Comparison of ENCODE assay signal across 29 mouse cellular contexts in genomic region chr11:82041671-82042080, GRCm38 (mm10). TPM values are rescaled to one million over a fixed set of nuclear protein-coding genes. Genes with fewer than 3 reads are reported as not detected.
DNase-seq lines count a peak whose midpoint lies in the region; ATAC-seq and TF ChIP-seq lines count a peak whose summit lies in the region.
"Had no signal": no experiment of that assay in that cellular context is flagged by ENCODE, and none has a peak within 500 bp of the region (broad histone marks: within the 10 kb centered on the region; RNA-seq: fewer than 3 reads in every experiment).

No protein-coding gene starts in this region.

- TF ChIP-seq CTCF in MEL (IDR thresholded peaks at IDR 0.05 in 2 of 3, conservative IDR thresholded peaks at IDR 0.05 in 1 of 3; ENCODE audit: control insufficient read depth in 1 of 3, insufficient read depth in 1 of 3, low read depth in 2 of 3, low read length in 3 of 3, poor library complexity in 1 of 3, severe bottlenecking in 1 of 3) = no peak
- no peak for TF ChIP-seq CTCF in bone marrow macrophage, adult 2 months (IDR thresholded peaks at IDR 0.05; ENCODE audit: low read depth, low read length)

- H3K9me3 ChIP-seq in MEL (replicated peaks; ENCODE audit: insufficient read depth, low read length) = no peaks in the 10 kb centered on the region
- no peaks in the 10 kb centered on the region for H3K9me3 ChIP-seq in midbrain, embryonic 11.5 days (ENCODE audit: control insufficient read depth, low read length)
- H3K9me3 ChIP-seq: embryonic facial prominence, embryonic 12.5 days; heart, embryonic 13.5 days; neural tube, embryonic 13.5 days had no signal

- ATAC-seq in megakaryocyte, adult 5-6 weeks (ENCODE audit: poor library complexity, severe bottlenecking) = peak; percentile 52
- no peak for ATAC-seq in midbrain, embryonic 11.5 days (ENCODE audit: low FRiP score)
- ATAC-seq: forebrain, postnatal 0 days had no signal

- H3K79me2 ChIP-seq in MEL (ENCODE audit: control insufficient read depth, insufficient read depth, low read length, poor library complexity) = no peaks in the 10 kb centered on the region

- H3K9ac ChIP-seq in MEL (ENCODE audit: control insufficient read depth, low read depth, low read length, poor library complexity, severe bottlenecking) = no peak overlapping the region
- no peak overlapping the region for H3K9ac ChIP-seq in midbrain, embryonic 11.5 days (ENCODE audit: low read length)
- H3K9ac ChIP-seq: embryonic facial prominence, embryonic 12.5 days; forebrain, postnatal 0 days; heart, embryonic 13.5 days; neural tube, embryonic 13.5 days had no signal

- DNase-seq in left cerebral cortex, postnatal 4 days = peak; percentile 11
- DNase-seq in left cerebral cortex, adult 9 months (ENCODE audit: low spot score in 2 of 2) = no peak
- DNase-seq in MEL (ENCODE audit: low read depth, low spot score) = peak; percentile 89
- no peak for DNase-seq in spleen, postnatal 14 days (ENCODE audit: low spot score in 2 of 2)
- DNase-seq in spleen, postnatal 10 days (ENCODE audit: low spot score in 2 of 2) = no peak
- DNase-seq in midbrain, embryonic 11.5 days (ENCODE audit: low spot score, missing footprints) = no peak
- DNase-seq: cerebellum, adult 8-10 months; forebrain, postnatal 0 days; gastrocnemius, adult 2 months; heart, adult 11 months; kidney, adult 2 months; kidney, postnatal 25 days; lung, adult 18-20 months; thymus, adult 2 months had no signal

- H3K4me1 ChIP-seq in MEL (ENCODE audit: control insufficient read depth in 1 of 2, insufficient read depth in 2 of 2, low read length in 2 of 2) = peaks cover 2 to 6% of the 10 kb centered on the region in 2 experiments; a peak in 3 of 4 replicates
- peaks cover 69% of the 10 kb centered on the region for H3K4me1 ChIP-seq in bone marrow macrophage, adult 2 months (ENCODE audit: control insufficient read depth, insufficient read depth, low read length)
- H3K4me1 ChIP-seq in midbrain, embryonic 11.5 days (ENCODE audit: control insufficient read depth, insufficient read depth, low read length) = no peaks in the 10 kb centered on the region
- H3K4me1 ChIP-seq: embryonic facial prominence, embryonic 12.5 days had no signal

- intact Hi-C loops in left cerebral cortex, postnatal 4 days (cut with DNase I) = no loop called here

- 96% methylated on average over 4 of the region's 4 CpGs for WGBS in midbrain, embryonic 11.5 days

- H3K36me3 ChIP-seq in MEL (ENCODE audit: control insufficient read depth in 1 of 2, insufficient read depth in 2 of 2, low read length in 2 of 2) = peaks cover 0 to 8% of the 10 kb centered on the region in 2 experiments; a peak in 2 of 4 replicates
- H3K36me3 ChIP-seq in midbrain, embryonic 11.5 days (ENCODE audit: control insufficient read depth, insufficient read depth, low read length) = no peaks in the 10 kb centered on the region
- H3K36me3 ChIP-seq: embryonic facial prominence, embryonic 12.5 days; heart, embryonic 13.5 days; neural tube, embryonic 13.5 days had no signal

- H3K27me3 ChIP-seq in MEL (ENCODE audit: control insufficient read depth in 1 of 2, insufficient read depth in 2 of 2, low read length in 2 of 2) = no peaks in the 10 kb centered on the region
- no peaks in the 10 kb centered on the region for H3K27me3 ChIP-seq in midbrain, embryonic 11.5 days (ENCODE audit: control insufficient read depth, insufficient read depth, low read length)
- H3K27me3 ChIP-seq: embryonic facial prominence, embryonic 12.5 days; heart, embryonic 13.5 days; neural tube, embryonic 13.5 days had no signal

- H3K27ac ChIP-seq in MEL (ENCODE audit: control insufficient read depth, low read depth, low read length) = peak overlapping the region; percentile 77
- H3K27ac ChIP-seq in bone marrow macrophage, adult 2 months (ENCODE audit: insufficient read depth, low read depth, low read length) = peak overlapping the region; percentile 81
- H3K27ac ChIP-seq in midbrain, embryonic 11.5 days (ENCODE audit: low read depth, low read length) = no peak overlapping the region
- H3K27ac ChIP-seq: embryonic facial prominence, embryonic 12.5 days; gastrocnemius, adult 2 months; heart, embryonic 13.5 days; left cerebral cortex, adult 2 months; neural tube, embryonic 13.5 days had no signal

- no peak for TF ChIP-seq POLR2A in MEL (IDR thresholded peaks at IDR 0.05; ENCODE audit: control insufficient read depth in 1 of 2, insufficient read depth in 1 of 2, low read depth in 1 of 2, low read length in 2 of 2, poor library complexity in 1 of 2)
- TF ChIP-seq POLR2A in bone marrow macrophage, adult 2 months (IDR thresholded peaks at IDR 0.05; ENCODE audit: borderline replicate concordance, low read depth, low read length) = no peak

- no peak overlapping the region for H3K4me2 ChIP-seq in midbrain, embryonic 11.5 days
- H3K4me2 ChIP-seq: embryonic facial prominence, embryonic 12.5 days; heart, embryonic 13.5 days; liver, embryonic 11.5 days; neural tube, embryonic 13.5 days had no signal

- H3K4me3 ChIP-seq in MEL (ENCODE audit: control insufficient read depth in 1 of 2, insufficient read depth in 1 of 2, low read depth in 2 of 2, low read length in 2 of 2) = no peak overlapping the region
- no peak overlapping the region for H3K4me3 ChIP-seq in bone marrow macrophage, adult 2 months (ENCODE audit: insufficient read depth, low read length)
- no peak overlapping the region for H3K4me3 ChIP-seq in midbrain, embryonic 11.5 days (ENCODE audit: low read depth, low read length)
- H3K4me3 ChIP-seq: embryonic facial prominence, embryonic 12.5 days; gastrocnemius, adult 2 months; heart, embryonic 13.5 days; left cerebral cortex, adult 2 months; neural tube, embryonic 13.5 days had no signal

- TF ChIP-seq EP300 in MEL (IDR thresholded peaks at IDR 0.05; ENCODE audit: low read depth in 1 of 2, low read length in 2 of 2) = peak; percentile 85 to 92

- TF ChIP-seq RAD21 in MEL (IDR thresholded peaks at IDR 0.05; ENCODE audit: low read depth, low read length) = no peak

TF ChIP-seq in MEL, 35 proteins besides CTCF, POLR2A, EP300 and RAD21 (continues in another document):
- TF ChIP-seq ZNF384 (IDR thresholded peaks at IDR 0.05; ENCODE audit: low read depth, low read length) (no peak), SMC3 (IDR thresholded peaks at IDR 0.05; ENCODE audit: low read depth, low read length) (no peak), USF1 (IDR thresholded peaks at IDR 0.05; ENCODE audit: low read depth, low read length) (peak; percentile 70; the same call in 1 of the 2 replicates), ETS1 (IDR thresholded peaks at IDR 0.05; ENCODE audit: low read depth, low read length) (peak; percentile 86; the same call in 1 of the 2 replicates), NELFE (IDR thresholded peaks at IDR 0.05; ENCODE audit: low read depth, low read length) (no peak), UBTF (IDR thresholded peaks at IDR 0.05; ENCODE audit: borderline replicate concordance, insufficient read depth, low read depth, low read length) (no peak)

RNA-seq across cellular contexts. Expression of gene Gm17268, which starts 3.3 kb away (rescaled TPM):
- not detected for total RNA-seq in left cerebral cortex, postnatal 4 days (2021)
- not detected in 2 replicates for total RNA-seq in MEL (2012; rRNA removed)
- polyA plus RNA-seq in MEL (2012; ENCODE audit: insufficient read depth in 1 of 2, insufficient read length in 2 of 2, low read depth in 1 of 2, low replicate concordance in 2 of 2, missing spikeins in 1 of 2) = not detected
- polyA plus RNA-seq in bone marrow macrophage, adult 2 months (2012; ENCODE audit: insufficient read depth, insufficient read length, missing spikeins) = not detected in 2 replicates
- not detected in 2 replicates for total RNA-seq in megakaryocyte, adult 5-6 weeks (2015)
- not detected in 2 replicates for total RNA-seq in megakaryocyte, adult 5-6 weeks (2017)
- not detected in 2 replicates for polyA plus RNA-seq in midbrain, embryonic 11.5 days (2014; fragmentation: Nextera tagmentation; extraction: Ambion mirVana)
- total RNA-seq: adrenal gland, postnatal 4 days; ES-E14; forebrain, postnatal 0 days; gastrocnemius, adult 2 months; heart, postnatal 25 days; layer of hippocampus, adult 8-10 months; left cerebral cortex, adult 2 months had no signal
- polyA plus RNA-seq: embryonic facial prominence, embryonic 12.5 days; forebrain, postnatal 0 days; heart, embryonic 13.5 days; kidney, adult 2 months; limb, embryonic 11.5 days; liver, embryonic 11.5 days; neural tube, embryonic 13.5 days; spleen, adult 2 months; stomach, embryonic 16.5 days; thymus, adult 2 months; urinary bladder, adult 2 months had no signal

RNA-seq across cellular contexts. Expression of gene Ccl7, which starts 3.8 kb away (rescaled TPM):
- not detected for total RNA-seq in left cerebral cortex, postnatal 4 days (2021)
- not detected in 2 replicates for total RNA-seq in MEL (2012; rRNA removed)
- not detected for polyA plus RNA-seq in MEL (2012; ENCODE audit: insufficient read depth in 1 of 2, insufficient read length in 2 of 2, low read depth in 1 of 2, low replicate concordance in 2 of 2, missing spikeins in 1 of 2)
- polyA plus RNA-seq in bone marrow macrophage, adult 2 months (2012; ENCODE audit: insufficient read depth, insufficient read length, missing spikeins) = 1.9 and 2.0 TPM in 2 replicates
- 0.74 TPM in 1 of 2 replicates, not detected in the other for total RNA-seq in megakaryocyte, adult 5-6 weeks (2015)
- not detected in 2 replicates for total RNA-seq in megakaryocyte, adult 5-6 weeks (2017)
- 0.18 and 0.55 TPM in 2 replicates for polyA plus RNA-seq in midbrain, embryonic 11.5 days (2014; fragmentation: Nextera tagmentation; extraction: Ambion mirVana)
- total RNA-seq: adrenal gland, postnatal 4 days; forebrain, postnatal 0 days; gastrocnemius, adult 2 months; layer of hippocampus, adult 8-10 months; left cerebral cortex, adult 2 months had no signal
- polyA plus RNA-seq: limb, embryonic 11.5 days; spleen, adult 2 months had no signal

RNA-seq across cellular contexts. Expression of gene Ccl2, which starts 6.3 kb away (rescaled TPM):
- 1 to 10 TPM in 1 of 2 experiments, not detected in 1; 1.2 TPM for total RNA-seq in left cerebral cortex, postnatal 4 days (2021)
- total RNA-seq in MEL (2012; rRNA removed) = 0.15 and 0.20 TPM in 2 replicates
- not detected for polyA plus RNA-seq in MEL (2012; ENCODE audit: insufficient read depth in 1 of 2, insufficient read length in 2 of 2, low read depth in 1 of 2, low replicate concordance in 2 of 2, missing spikeins in 1 of 2)
- 4.0 and 4.7 TPM in 2 replicates for polyA plus RNA-seq in bone marrow macrophage, adult 2 months (2012; ENCODE audit: insufficient read depth, insufficient read length, missing spikeins)
- total RNA-seq in megakaryocyte, adult 5-6 weeks (2015) = 45.4 and 58.9 TPM in 2 replicates
- 26.0 and 31.5 TPM in 2 replicates for total RNA-seq in megakaryocyte, adult 5-6 weeks (2017)
- polyA plus RNA-seq in midbrain, embryonic 11.5 days (2014; fragmentation: Nextera tagmentation; extraction: Ambion mirVana) = 0.96 and 1.1 TPM in 2 replicates
- total RNA-seq: left cerebral cortex, adult 2 months had no signal
- polyA plus RNA-seq: limb, embryonic 11.5 days had no signal

RNA-seq across cellular contexts. Expression of gene Ccl11, which starts 15.9 kb away (rescaled TPM):
- not detected for total RNA-seq in left cerebral cortex, postnatal 4 days (2021)
- total RNA-seq in MEL (2012; rRNA removed) = not detected in 2 replicates
- not detected for polyA plus RNA-seq in MEL (2012; ENCODE audit: insufficient read depth in 1 of 2, insufficient read length in 2 of 2, low read depth in 1 of 2, low replicate concordance in 2 of 2, missing spikeins in 1 of 2)
- not detected in 2 replicates for polyA plus RNA-seq in bone marrow macrophage, adult 2 months (2012; ENCODE audit: insufficient read depth, insufficient read length, missing spikeins)
- not detected in 2 replicates for total RNA-seq in megakaryocyte, adult 5-6 weeks (2015)
- total RNA-seq in megakaryocyte, adult 5-6 weeks (2017) = not detected in 2 replicates
- not detected in 2 replicates for polyA plus RNA-seq in midbrain, embryonic 11.5 days (2014; fragmentation: Nextera tagmentation; extraction: Ambion mirVana)
- total RNA-seq: ES-E14; forebrain, postnatal 0 days; layer of hippocampus, adult 8-10 months had no signal
- polyA plus RNA-seq: limb, embryonic 11.5 days; liver, embryonic 11.5 days had no signal

RNA-seq across cellular contexts. Expression of gene Ccl12, which starts 60.0 kb away (rescaled TPM):
- total RNA-seq in left cerebral cortex, postnatal 4 days (2021) = 1 to 10 TPM; 1.1 TPM
- total RNA-seq in MEL (2012; rRNA removed) = not detected in 2 replicates
- not detected for polyA plus RNA-seq in MEL (2012; ENCODE audit: insufficient read depth in 1 of 2, insufficient read length in 2 of 2, low read depth in 1 of 2, low replicate concordance in 2 of 2, missing spikeins in 1 of 2)
- polyA plus RNA-seq in bone marrow macrophage, adult 2 months (2012; ENCODE audit: insufficient read depth, insufficient read length, missing spikeins) = 1.1 and 1.7 TPM in 2 replicates
- total RNA-seq in megakaryocyte, adult 5-6 weeks (2015) = not detected in 2 replicates
- not detected in 2 replicates for total RNA-seq in megakaryocyte, adult 5-6 weeks (2017)
- polyA plus RNA-seq in midbrain, embryonic 11.5 days (2014; fragmentation: Nextera tagmentation; extraction: Ambion mirVana) = 1.0 and 1.9 TPM in 2 replicates
- total RNA-seq: ES-E14; gastrocnemius, adult 2 months; left cerebral cortex, adult 2 months had no signal
- polyA plus RNA-seq: liver, embryonic 11.5 days; spleen, adult 2 months had no signal

Comparison
In these comparisons a context has a peak if more than half of its experiments do, and no peak if none do; other contexts are left out.
1. DNase-seq: peak in left cerebral cortex, postnatal 4 days (single experiment) and MEL (single experiment); none in left cerebral cortex, adult 9 months (0 of 2), spleen, postnatal 14 days (0 of 2), spleen, postnatal 10 days (0 of 2) and midbrain, embryonic 11.5 days (single experiment).
2. RNA of gene Ccl2, which starts 6.3 kb away (total RNA-seq): 26.0 to 58.9 TPM in megakaryocyte, adult 5-6 weeks; 1.2 TPM in left cerebral cortex, postnatal 4 days and 0.15 to 0.20 TPM in MEL; every median in the first group is over 10 times any median in the second.